Mouse (Mus musculus): Measurements from ENCODE around the gene Rel. TPM values are rescaled to one million over a fixed set of nuclear protein-coding genes. Genes with fewer than 3 reads are reported as not detected.
"Not testable (repeated sequence)": the region's sequence is repeated elsewhere in the genome, so short reads cannot be mapped to it uniquely, and the experiment has no call there.

Rel gene
- total and polyA plus RNA-seq, 2 experiments from 2014 or later, result 2.2 to 4.1 TPM

DNA sequence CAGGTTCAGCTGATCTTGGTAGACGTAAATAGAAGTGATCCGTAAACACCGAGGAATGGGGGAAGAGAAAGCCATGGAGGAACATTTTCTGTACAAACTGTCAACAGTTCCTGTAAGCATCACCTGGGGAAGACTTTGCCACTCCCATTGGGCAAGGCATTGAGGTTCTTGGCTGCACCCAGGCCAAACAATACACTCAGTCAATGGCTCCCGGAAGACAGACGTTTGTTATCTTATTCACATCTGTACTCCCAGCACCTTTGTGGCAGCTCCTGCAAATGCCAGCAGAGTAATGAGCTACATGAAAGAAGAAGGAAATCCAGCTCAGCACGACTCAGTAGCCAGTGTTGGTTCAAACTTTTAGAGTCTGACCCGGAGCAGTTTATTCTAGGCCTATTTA lies 31.1 kb upstream of the Rel start:
- H3K9me3 ChIP-seq (replicated peaks; ENCODE audit: control insufficient read depth, low read length), result no peaks in the 10 kb centered on the region
- ATAC-seq (ENCODE audit: insufficient read depth, low read depth) (no peak), DNase-seq (ENCODE audit: low spot score) (no peak)
- H3K4me3 ChIP-seq (ENCODE audit: low read depth, low read length), result no peak overlapping the region
- H3K27me3 ChIP-seq (ENCODE audit: control insufficient read depth, insufficient read depth, low read length), result no peaks in the 10 kb centered on the region
- H3K4me2 ChIP-seq (ENCODE audit: low read depth, low read length), result no peak overlapping the region
- H3K9ac ChIP-seq (replicated peaks; ENCODE audit: low read depth, low read length), result no peak overlapping the region
- TF ChIP-seq CTCF (IDR thresholded peaks at IDR 0.05; ENCODE audit: low read depth) (no peak), EP300 (IDR thresholded peaks at IDR 0.05; ENCODE audit: low read depth) (no peak)
- H3K4me1 ChIP-seq (ENCODE audit: control insufficient read depth, insufficient read depth), result no peaks in the 10 kb centered on the region
- H3K27ac ChIP-seq (ENCODE audit: low read depth), result no peak overlapping the region
- WGBS, result 72% methylated on average over 7 of the region's 7 CpGs
- no peaks in the 10 kb centered on the region for H3K36me3 ChIP-seq (replicated peaks; ENCODE audit: control insufficient read depth, insufficient read depth, low read length)

DNA sequence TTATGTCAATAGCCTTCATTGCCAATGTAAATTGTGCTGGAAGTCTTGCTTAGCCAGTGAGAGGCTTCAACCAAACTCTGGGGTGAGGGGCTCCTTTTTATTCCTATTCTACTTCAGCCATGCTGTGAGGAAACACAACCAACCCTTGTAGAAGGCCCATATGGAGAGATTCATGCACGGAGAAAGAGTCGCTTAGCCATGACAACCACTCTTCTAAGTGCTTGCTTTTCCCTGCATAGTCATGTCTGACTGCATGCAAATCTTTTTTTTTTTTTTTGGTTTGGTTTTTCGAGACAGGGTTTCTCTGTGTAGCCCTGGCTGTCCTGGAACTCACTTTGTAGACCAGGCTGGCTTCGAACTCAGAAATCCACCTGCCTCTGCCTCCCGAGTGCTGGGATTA lies 12.9 kb upstream of the Rel start:
- H3K4me1 ChIP-seq (ENCODE audit: control insufficient read depth, insufficient read depth); H3K9ac ChIP-seq (replicated peaks; ENCODE audit: low read depth, low read length); H3K9me3 ChIP-seq (replicated peaks; ENCODE audit: control insufficient read depth, low read length); DNase-seq (ENCODE audit: low spot score); H3K27me3 ChIP-seq (ENCODE audit: control insufficient read depth, insufficient read depth, low read length); ATAC-seq (ENCODE audit: insufficient read depth, low read depth); H3K36me3 ChIP-seq (replicated peaks; ENCODE audit: control insufficient read depth, insufficient read depth, low read length); H3K4me3 ChIP-seq (ENCODE audit: low read depth, low read length); H3K4me2 ChIP-seq (ENCODE audit: low read depth, low read length); H3K27ac ChIP-seq (ENCODE audit: low read depth): not testable (repeated sequence)
- 84% methylated on average over 5 of the region's 5 CpGs for WGBS

DNA sequence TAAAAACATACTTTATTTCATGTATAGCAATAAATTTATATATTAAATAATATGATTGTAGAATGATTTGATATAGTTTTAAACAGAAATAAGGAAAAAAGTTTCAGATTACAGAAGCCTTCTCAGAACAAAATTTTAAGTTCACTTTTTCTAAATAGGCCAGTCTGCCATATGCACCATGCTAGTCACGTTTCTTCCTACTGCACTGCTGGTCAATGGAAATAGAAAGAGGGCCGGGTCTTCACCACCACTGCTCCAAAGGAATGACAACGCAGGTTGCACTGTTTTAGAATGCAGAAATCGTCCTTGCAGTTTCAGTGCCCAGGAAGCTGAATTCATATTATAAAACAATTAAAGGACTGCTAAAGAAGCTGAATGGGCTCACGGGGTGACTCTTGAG lies 12.3 kb upstream of the Rel start:
- Histone ChIP-seq H3K36me3 (replicated peaks; ENCODE audit: control insufficient read depth, insufficient read depth, low read length) (no peaks in the 10 kb centered on the region), H3K4me3 (ENCODE audit: low read depth, low read length) (no peak overlapping the region), H3K4me1 (ENCODE audit: control insufficient read depth, insufficient read depth) (no peaks in the 10 kb centered on the region), H3K4me2 (ENCODE audit: low read depth, low read length) (no peak overlapping the region), H3K27ac (ENCODE audit: low read depth) (no peak overlapping the region), H3K27me3 (ENCODE audit: control insufficient read depth, insufficient read depth, low read length) (no peaks in the 10 kb centered on the region), H3K9me3 (replicated peaks; ENCODE audit: control insufficient read depth, low read length) (no peaks in the 10 kb centered on the region), H3K9ac (replicated peaks; ENCODE audit: low read depth, low read length) (no peak overlapping the region)
- DNase-seq (ENCODE audit: low spot score) (no peak), ATAC-seq (ENCODE audit: insufficient read depth, low read depth) (no peak)
- WGBS, result 76% methylated on average over 5 of the region's 5 CpGs
- no peak for TF ChIP-seq CTCF (IDR thresholded peaks at IDR 0.05; ENCODE audit: low read depth)
- TF ChIP-seq EP300 (IDR thresholded peaks at IDR 0.05; ENCODE audit: low read depth), result no peak

DNA sequence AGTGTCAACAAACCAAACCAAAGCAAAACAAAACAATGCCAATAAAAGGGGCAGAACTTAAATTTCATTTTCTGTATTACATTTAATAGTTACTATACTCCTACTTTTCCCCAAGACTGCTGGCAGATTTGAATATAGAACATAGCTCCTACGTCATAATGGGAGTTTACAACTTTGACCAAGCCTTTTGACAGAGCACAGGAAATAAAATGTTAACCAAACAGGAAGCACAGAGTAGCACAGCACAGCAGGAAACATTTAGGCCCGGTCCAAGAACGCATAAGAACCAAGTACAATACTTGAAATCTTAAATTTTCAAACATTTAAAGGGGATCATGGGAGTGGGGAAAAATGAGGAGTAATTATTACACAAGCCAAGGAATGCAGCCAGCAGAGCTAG lies 11.3 kb upstream of the Rel start:
- TF ChIP-seq EP300 (IDR thresholded peaks at IDR 0.05; ENCODE audit: low read depth) (no peak), CTCF (IDR thresholded peaks at IDR 0.05; ENCODE audit: low read depth) (no peak)
- H3K4me3 ChIP-seq (ENCODE audit: low read depth, low read length), result no peak overlapping the region
- ATAC-seq (ENCODE audit: insufficient read depth, low read depth) (no peak), DNase-seq (ENCODE audit: low spot score) (no peak)
- H3K4me1 ChIP-seq (ENCODE audit: control insufficient read depth, insufficient read depth), result no peaks in the 10 kb centered on the region
- no peaks in the 10 kb centered on the region for H3K36me3 ChIP-seq (replicated peaks; ENCODE audit: control insufficient read depth, insufficient read depth, low read length)
- no peak overlapping the region for H3K4me2 ChIP-seq (ENCODE audit: low read depth, low read length)
- no peaks in the 10 kb centered on the region for H3K27me3 ChIP-seq (ENCODE audit: control insufficient read depth, insufficient read depth, low read length)
- H3K27ac ChIP-seq (ENCODE audit: low read depth), result no peak overlapping the region
- H3K9me3 ChIP-seq (replicated peaks; ENCODE audit: control insufficient read depth, low read length), result no peaks in the 10 kb centered on the region
- WGBS, result 57% methylated on average over 3 of the region's 3 CpGs
- H3K9ac ChIP-seq (replicated peaks; ENCODE audit: low read depth, low read length), result no peak overlapping the region

DNA sequence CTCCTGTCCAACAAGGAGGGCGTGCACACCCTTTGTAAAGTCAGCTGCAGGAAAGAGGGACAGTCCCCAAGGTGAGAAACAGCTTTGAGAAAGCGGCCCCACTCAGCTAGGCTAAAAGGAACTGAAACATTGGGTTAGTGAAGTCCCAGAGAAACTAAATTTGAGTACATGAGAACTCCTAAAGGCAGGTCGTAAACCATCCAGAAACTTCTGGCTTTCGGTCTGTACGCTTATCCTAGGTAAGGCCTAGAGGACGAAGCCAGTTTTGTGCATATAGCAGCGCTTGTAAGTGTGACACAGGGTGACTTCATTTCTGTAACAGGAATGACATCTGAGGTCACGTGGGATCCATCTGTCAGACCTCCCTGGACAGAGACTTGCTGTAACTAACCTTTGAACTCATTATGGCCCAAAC lies 8.0 kb upstream of the Rel start:
- no peaks in the 10 kb centered on the region for H3K4me1 ChIP-seq (ENCODE audit: control insufficient read depth, insufficient read depth)
- ATAC-seq (ENCODE audit: insufficient read depth, low read depth), result no peak
- no peak overlapping the region for H3K4me3 ChIP-seq (ENCODE audit: low read depth, low read length)
- DNase-seq (ENCODE audit: low spot score), result no peak
- H3K9me3 ChIP-seq (replicated peaks; ENCODE audit: control insufficient read depth, low read length), result no peaks in the 10 kb centered on the region
- no peak for TF ChIP-seq EP300 (IDR thresholded peaks at IDR 0.05; ENCODE audit: low read depth)
- TF ChIP-seq CTCF (IDR thresholded peaks at IDR 0.05; ENCODE audit: low read depth), result no peak
- no peaks in the 10 kb centered on the region for H3K36me3 ChIP-seq (replicated peaks; ENCODE audit: control insufficient read depth, insufficient read depth, low read length)
- no peak overlapping the region for H3K27ac ChIP-seq (ENCODE audit: low read depth)
- no peaks in the 10 kb centered on the region for H3K27me3 ChIP-seq (ENCODE audit: control insufficient read depth, insufficient read depth, low read length)
- H3K4me2 ChIP-seq (ENCODE audit: low read depth, low read length), result no peak overlapping the region
- no peak overlapping the region for H3K9ac ChIP-seq (replicated peaks; ENCODE audit: low read depth, low read length)
- 87% methylated on average over 8 of the region's 8 CpGs for WGBS

DNA sequence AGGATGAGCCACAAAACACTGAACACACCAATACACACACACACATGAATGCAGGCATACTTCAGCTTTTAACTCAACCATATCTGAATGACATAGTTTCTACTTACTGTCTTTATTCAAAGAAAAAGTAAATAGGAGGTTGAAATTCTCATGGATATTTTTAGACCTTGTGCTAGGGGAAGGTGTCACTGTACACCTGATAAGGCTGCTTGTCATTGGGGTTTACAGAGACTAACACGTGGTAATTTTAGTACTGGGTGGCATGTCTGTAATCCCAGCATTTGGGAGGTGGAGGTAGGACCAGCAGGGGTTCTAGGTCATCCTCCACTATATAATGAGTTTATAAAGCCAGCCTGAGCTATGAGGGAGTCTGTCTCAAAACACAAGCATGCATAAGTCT lies 1.7 kb upstream of the Rel start:
- H3K36me3 ChIP-seq (replicated peaks; ENCODE audit: control insufficient read depth, insufficient read depth, low read length), result no peaks in the 10 kb centered on the region
- no peak overlapping the region for H3K9ac ChIP-seq (replicated peaks; ENCODE audit: low read depth, low read length)
- no peaks in the 10 kb centered on the region for H3K27me3 ChIP-seq (ENCODE audit: control insufficient read depth, insufficient read depth, low read length)
- DNase-seq (ENCODE audit: low spot score) (peak; percentile 22), ATAC-seq (ENCODE audit: insufficient read depth, low read depth) (no peak)
- no peak for TF ChIP-seq EP300 (IDR thresholded peaks at IDR 0.05; ENCODE audit: low read depth)
- peak overlapping the region; percentile 18; the same call in 1 of the 2 replicates for H3K27ac ChIP-seq (ENCODE audit: low read depth)
- H3K4me3 ChIP-seq (ENCODE audit: low read depth, low read length), result no peak overlapping the region
- no peaks in the 10 kb centered on the region for H3K9me3 ChIP-seq (replicated peaks; ENCODE audit: control insufficient read depth, low read length)
- no peak overlapping the region for H3K4me2 ChIP-seq (ENCODE audit: low read depth, low read length)
- peaks cover 4% of the 10 kb centered on the region; the same call in 1 of the 2 replicates for H3K4me1 ChIP-seq (ENCODE audit: control insufficient read depth, insufficient read depth)
- WGBS, result 18% methylated on average over 1 of the region's 1 CpGs
